16 mouse cellular contexts compared by ENCODE assay signal in genomic region chr7:116462114-116462513, GRCm38 (mm10). TPM values are rescaled to one million over a fixed set of nuclear protein-coding genes. Genes with fewer than 3 reads are reported as not detected.
DNase-seq lines count a peak whose midpoint lies in the region; ATAC-seq lines count a peak whose summit lies in the region.
"Had no signal": no experiment of that assay in that cellular context is flagged by ENCODE, and none has a peak within 500 bp of the region (broad histone marks: within the 10 kb centered on the region; RNA-seq: fewer than 3 reads in every experiment).

No protein-coding gene starts in this region.

- H3K36me3 ChIP-seq in embryonic facial prominence, embryonic 14.5 days (ENCODE audit: control insufficient read depth, insufficient read depth, low read length), result no peaks in the 10 kb centered on the region
- H3K36me3 ChIP-seq in forebrain, embryonic 15.5 days, result no peaks in the 10 kb centered on the region
- H3K36me3 ChIP-seq: liver, embryonic 15.5 days; midbrain, embryonic 15.5 days; neural tube, embryonic 12.5 days had no signal

- H3K9me3 ChIP-seq in embryonic facial prominence, embryonic 14.5 days (ENCODE audit: control insufficient read depth, low read length), result no peaks in the 10 kb centered on the region
- H3K9me3 ChIP-seq in forebrain, embryonic 15.5 days, result no peaks in the 10 kb centered on the region
- H3K9me3 ChIP-seq: liver, embryonic 15.5 days; midbrain, embryonic 15.5 days; neural tube, embryonic 12.5 days had no signal

- WGBS in embryonic facial prominence, embryonic 14.5 days, result 45% methylated on average over 8 of the region's 8 CpGs
- 55% methylated on average over 8 of the region's 8 CpGs for WGBS in forebrain, embryonic 15.5 days

- ATAC-seq in embryonic facial prominence, embryonic 14.5 days (ENCODE audit: low read depth), result no peak
- no peak for ATAC-seq in forebrain, embryonic 15.5 days (replicated peaks)
- ATAC-seq: forebrain, postnatal 0 days; midbrain, embryonic 15.5 days had no signal

- H3K9ac ChIP-seq in embryonic facial prominence, embryonic 14.5 days (ENCODE audit: low read depth, low read length), result no peak overlapping the region
- H3K9ac ChIP-seq in forebrain, embryonic 15.5 days (replicated peaks), result no peak overlapping the region
- H3K9ac ChIP-seq: forebrain, postnatal 0 days; liver, embryonic 15.5 days; midbrain, embryonic 15.5 days; neural tube, embryonic 12.5 days had no signal

- no peak overlapping the region for H3K4me3 ChIP-seq in embryonic facial prominence, embryonic 14.5 days (ENCODE audit: low read depth, low read length)
- no peak overlapping the region for H3K4me3 ChIP-seq in forebrain, embryonic 15.5 days
- H3K4me3 ChIP-seq: liver, embryonic 15.5 days; midbrain, embryonic 15.5 days; neural tube, embryonic 12.5 days had no signal

- no peak overlapping the region for H3K27ac ChIP-seq in embryonic facial prominence, embryonic 14.5 days (replicated peaks; ENCODE audit: low read depth, low read length)
- no peak overlapping the region for H3K27ac ChIP-seq in forebrain, embryonic 15.5 days (replicated peaks)
- H3K27ac ChIP-seq: liver, embryonic 15.5 days; midbrain, embryonic 15.5 days; neural tube, embryonic 12.5 days had no signal

- DNase-seq in adrenal gland, postnatal 14 days, result peak; percentile 36
- DNase-seq in adrenal gland, adult 18-20 months (ENCODE audit: low spot score in 2 of 2), result no peak
- peak; percentile 27 for DNase-seq in 416B (ENCODE audit: low read depth)
- peak; percentile 48 for DNase-seq in embryonic facial prominence, embryonic 14.5 days (ENCODE audit: low spot score)
- DNase-seq in lung, postnatal 14 days, result peak; percentile 19
- no peak for DNase-seq in kidney, postnatal 10 days
- no peak for DNase-seq in kidney, postnatal 25 days
- DNase-seq: cerebellum, adult 18-20 months; forebrain, postnatal 0 days; gastrocnemius, postnatal 36 days; left cerebral cortex, postnatal 4 days; thymus, adult 2 months had no signal

- H3K4me2 ChIP-seq in embryonic facial prominence, embryonic 14.5 days (ENCODE audit: low read depth, low read length), result no peak overlapping the region
- no peak overlapping the region for H3K4me2 ChIP-seq in forebrain, embryonic 15.5 days (replicated peaks)
- H3K4me2 ChIP-seq: liver, embryonic 15.5 days; midbrain, embryonic 15.5 days; neural tube, embryonic 12.5 days had no signal

- H3K27me3 ChIP-seq in embryonic facial prominence, embryonic 14.5 days (replicated peaks; ENCODE audit: control insufficient read depth, insufficient read depth, low read length), result no peaks in the 10 kb centered on the region
- H3K27me3 ChIP-seq in forebrain, embryonic 15.5 days, result no peaks in the 10 kb centered on the region
- H3K27me3 ChIP-seq: liver, embryonic 15.5 days; midbrain, embryonic 15.5 days; neural tube, embryonic 12.5 days had no signal

- 0 out of 2 replicates have a peak, but pooled peaks cover 2% of the 10 kb centered on the region for H3K4me1 ChIP-seq in embryonic facial prominence, embryonic 14.5 days (ENCODE audit: control insufficient read depth, insufficient read depth, low read length)
- H3K4me1 ChIP-seq in forebrain, embryonic 15.5 days, result no peaks in the 10 kb centered on the region
- H3K4me1 ChIP-seq: midbrain, embryonic 15.5 days; neural tube, embryonic 12.5 days had no signal

RNA-seq across cellular contexts. Expression of gene Pik3c2a, which starts 18.9 kb away (rescaled TPM):
- total RNA-seq in adrenal gland, postnatal 14 days (2021), result 30.6 and 37.2 TPM in 2 replicates
- 10 to 100 TPM; 27.7 to 28.7 TPM for total RNA-seq in adrenal gland, adult 18-20 months (2021)
- 21.5 and 22.2 TPM in 2 replicates for polyA plus RNA-seq in embryonic facial prominence, embryonic 14.5 days (2014; fragmentation: Nextera tagmentation; extraction: Ambion mirVana)
- polyA plus RNA-seq in forebrain, embryonic 15.5 days (2015; fragmentation: Nextera tagmentation; extraction: Ambion mirVana), result 17.2 and 18.2 TPM in 2 replicates

RNA-seq across cellular contexts. Expression of gene Nucb2, which starts 42.1 kb away (rescaled TPM):
- total RNA-seq in adrenal gland, postnatal 14 days (2021), result 22.6 and 30.2 TPM in 2 replicates
- 10 to 100 TPM; 20.4 to 23.1 TPM for total RNA-seq in adrenal gland, adult 18-20 months (2021)
- 28.2 and 32.8 TPM in 2 replicates for polyA plus RNA-seq in embryonic facial prominence, embryonic 14.5 days (2014; fragmentation: Nextera tagmentation; extraction: Ambion mirVana)
- 17.5 and 17.7 TPM in 2 replicates for polyA plus RNA-seq in forebrain, embryonic 15.5 days (2015; fragmentation: Nextera tagmentation; extraction: Ambion mirVana)

Comparison
In these comparisons a context has a peak if more than half of its experiments do, and no peak if none do; other contexts are left out.
1. DNase-seq: peak in adrenal gland, postnatal 14 days (single experiment), 416B (single experiment), embryonic facial prominence, embryonic 14.5 days (single experiment) and lung, postnatal 14 days (single experiment); none in adrenal gland, adult 18-20 months (0 of 2), kidney, postnatal 10 days (single experiment) and kidney, postnatal 25 days (0 of 2).